Mouse (Mus musculus): Measurements from ENCODE around the gene Ccdc77. TPM values are rescaled to one million over a fixed set of nuclear protein-coding genes. Genes with fewer than 3 reads are reported as not detected.

Ccdc77 gene
- polyA plus RNA-seq, 1 experiment from 2014 or later: 15.1 TPM

GRCm38 (mm10) chr6:120275301-120275700, 88.9 kb downstream of the Ccdc77 start:
- no peak overlapping the region for H3K27ac ChIP-seq (replicated peaks)
- no peak overlapping the region for H3K4me2 ChIP-seq (replicated peaks)
- WGBS: 71% methylated on average over 6 of the region's 6 CpGs

DNA sequence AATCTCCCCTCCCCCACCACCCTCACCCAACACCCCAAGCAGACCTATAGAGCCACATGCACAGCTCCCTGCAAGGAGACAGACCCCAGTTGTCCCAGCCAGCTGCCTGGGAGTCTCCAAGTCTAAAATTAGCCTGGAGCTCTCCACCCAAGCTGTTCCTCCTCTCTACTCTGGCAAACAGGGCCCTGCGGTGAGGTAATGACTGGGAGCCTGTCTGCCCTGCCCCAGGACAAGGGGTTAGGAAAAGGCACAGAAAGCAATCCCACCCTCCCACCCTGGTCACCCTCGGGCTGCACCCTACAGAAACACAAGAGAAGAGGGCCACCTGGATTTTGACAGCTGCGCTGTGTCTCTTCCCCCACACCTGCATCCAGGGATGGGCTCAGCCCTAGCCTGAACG, 89.3 kb downstream of the Ccdc77 start:
- ATAC-seq (replicated peaks): no peak
- WGBS: 68% methylated on average over 4 of the region's 4 CpGs
- Histone ChIP-seq H3K27me3 (no peaks in the 10 kb centered on the region), H3K36me3 (no peaks in the 10 kb centered on the region), H3K4me3 (no peak overlapping the region), H3K9me3 (no peaks in the 10 kb centered on the region), H3K9ac (replicated peaks) (no peak overlapping the region), H3K27ac (replicated peaks) (no peak overlapping the region), H3K4me2 (replicated peaks) (no peak overlapping the region), H3K4me1 (no peaks in the 10 kb centered on the region)

More at GRCm38 (mm10) chr6:120275301-120275700, 88.9 kb downstream of the Ccdc77 start:
- H3K4me3 ChIP-seq: no peak overlapping the region
- no peak for ATAC-seq (replicated peaks)
- no peaks in the 10 kb centered on the region for H3K36me3 ChIP-seq
- no peaks in the 10 kb centered on the region for H3K9me3 ChIP-seq
- H3K4me1 ChIP-seq: no peaks in the 10 kb centered on the region
- no peaks in the 10 kb centered on the region for H3K27me3 ChIP-seq
- H3K9ac ChIP-seq (replicated peaks): no peak overlapping the region

Other genes with a start within 250 kb of the Ccdc77 start
- gene D330020A13Rik, start 70.0 kb downstream of the Ccdc77 start, polyA plus RNA-seq (2015; fragmentation: Nextera tagmentation; extraction: Ambion mirVana): not detected in 2 replicates
- gene B4galnt3, start 69.8 kb downstream of the Ccdc77 start, polyA plus RNA-seq (2015; fragmentation: Nextera tagmentation; extraction: Ambion mirVana): 0.10 TPM in 2 replicates
- 50.9 and 53.8 TPM in 2 replicates for gene Kdm5a, start 250 bp downstream of the Ccdc77 start, polyA plus RNA-seq (2015; fragmentation: Nextera tagmentation; extraction: Ambion mirVana)
- 4.1 and 5.4 TPM in 2 replicates for gene Il17ra, start 98.9 kb upstream of the Ccdc77 start, polyA plus RNA-seq (2015; fragmentation: Nextera tagmentation; extraction: Ambion mirVana)
- gene Tmem121b, start 129.4 kb upstream of the Ccdc77 start, polyA plus RNA-seq (2015; fragmentation: Nextera tagmentation; extraction: Ambion mirVana): 3.5 and 3.6 TPM in 2 replicates
- 16.8 and 18.2 TPM in 2 replicates for gene Hdhd5, start 166.9 kb upstream of the Ccdc77 start, polyA plus RNA-seq (2015; fragmentation: Nextera tagmentation; extraction: Ambion mirVana)